Mouse (Mus musculus): ENCODE results near the gene Enpep.

DNA sequence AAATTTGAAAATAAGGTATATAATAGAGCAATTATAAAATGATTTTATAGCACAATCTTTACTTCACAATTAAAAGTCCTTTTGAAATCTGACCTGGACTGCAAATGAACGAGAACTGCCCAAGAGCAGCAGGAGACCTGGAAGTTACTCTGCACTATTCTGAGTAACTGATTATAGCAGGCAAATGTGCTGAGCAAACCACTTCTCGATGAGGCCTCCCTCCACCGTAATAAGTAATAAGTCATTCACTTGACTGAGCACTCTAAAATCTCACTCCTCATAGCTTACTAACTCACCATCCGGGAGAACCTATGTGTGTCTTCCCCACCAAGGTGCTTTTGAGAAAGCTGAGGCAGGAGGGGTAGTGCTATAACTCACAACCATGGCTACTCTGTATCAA, 4.5 kb downstream of the Enpep start:
- TF ChIP-seq POLR2A (IDR thresholded peaks at IDR 0.05; ENCODE audit: extremely low read depth, insufficient read depth, low read length): no peak
- no peak for TF ChIP-seq CTCF (IDR thresholded peaks at IDR 0.05; ENCODE audit: extremely low read depth, insufficient read depth, low read length)

Measured in cortical plate, adult 2 months (tissue).